Mouse (Mus musculus) hematopoietic stem cell, adult 5-6 weeks (primary cell): ENCODE measurements around the gene Clpp. TPM values are rescaled to one million over a fixed set of nuclear protein-coding genes. Genes with fewer than 3 reads are reported as not detected.

Experiments used
- ATAC-seq, 2 experiments: fragments of 125-278 bp in 1 of 2; replicated peaks in 1 of 2; 2 replicates each; pipeline ENCODE4 v1.8.0; 2016 to 2017; ENCODE audit warnings: inconsistent platforms in 2 of 2, mild to moderate bottlenecking in 2 of 2, moderate number of reproducible peaks in 2 of 2, low read depth in 1 of 2, moderate TSS enrichment in 1 of 2; ENCODE audit not compliant: low FRiP score in 2 of 2, poor library complexity in 2 of 2, severe bottlenecking in 2 of 2, insufficient read depth in 1 of 2, low TSS enrichment in 1 of 2
- total RNA-seq: library from RNA; stranded (forward); fragments of 172-1452, 232-1000 nt; gene quantifications from 2 replicates; pipeline ENCODE4 v1.2.3, GENCODE M21; 2017

The Clpp gene
- 43.0 and 66.4 TPM in 2 replicates for total RNA-seq

GRCm38 (mm10) chr17:56990115-56990746, at the start of gene Clpp:
Gene Clpp (plus strand): TSS chr17:56990305.
- ATAC-seq = peak; percentile 97 to 98

DNA sequence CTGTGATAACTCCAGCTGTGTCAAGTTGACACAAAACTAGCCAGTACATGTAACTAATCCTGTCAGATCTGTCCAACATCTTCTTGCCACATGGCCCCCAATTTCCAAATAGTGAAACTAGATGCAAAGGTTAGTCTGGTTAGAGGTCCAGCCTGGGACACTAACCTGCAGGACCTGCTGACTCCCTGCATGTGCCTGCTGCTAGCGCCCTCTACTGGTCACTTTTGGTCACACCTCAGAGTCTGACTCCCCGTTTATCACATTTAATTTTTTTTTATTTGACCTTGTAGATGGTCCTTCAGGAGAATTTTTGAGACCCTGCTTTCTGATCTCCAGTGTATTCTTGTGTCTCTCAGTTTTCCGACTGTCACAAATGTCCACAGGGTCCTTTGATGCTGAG, 39.2 kb upstream of the Clpp start:
- no peak; a peak in 1 of 4 replicates for ATAC-seq

DNA sequence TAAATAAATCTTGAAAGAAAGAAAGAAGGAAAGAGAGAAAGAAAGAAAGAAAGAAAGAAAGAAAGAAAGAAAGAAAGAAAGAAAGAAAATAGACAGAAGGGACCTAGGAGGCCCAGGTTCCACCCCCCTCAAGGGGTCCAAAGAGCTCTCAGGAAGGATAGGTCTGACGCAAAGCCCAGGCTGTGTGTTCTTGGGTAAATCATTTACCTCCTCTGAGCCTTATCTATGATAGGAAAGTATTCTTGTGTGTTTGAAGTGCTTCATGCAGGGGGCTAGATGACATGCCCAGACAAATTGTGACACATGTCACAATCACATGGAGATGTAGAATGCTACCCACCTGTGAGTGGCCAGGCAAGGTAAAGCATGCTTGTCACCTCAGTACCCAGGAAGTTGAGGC, 37.5 kb upstream of the Clpp start:
- no peak for ATAC-seq

- ATAC-seq = no peak
Measured at GRCm38 (mm10) chr17:56954871-56955270, 35.2 kb upstream of the Clpp start.

DNA sequence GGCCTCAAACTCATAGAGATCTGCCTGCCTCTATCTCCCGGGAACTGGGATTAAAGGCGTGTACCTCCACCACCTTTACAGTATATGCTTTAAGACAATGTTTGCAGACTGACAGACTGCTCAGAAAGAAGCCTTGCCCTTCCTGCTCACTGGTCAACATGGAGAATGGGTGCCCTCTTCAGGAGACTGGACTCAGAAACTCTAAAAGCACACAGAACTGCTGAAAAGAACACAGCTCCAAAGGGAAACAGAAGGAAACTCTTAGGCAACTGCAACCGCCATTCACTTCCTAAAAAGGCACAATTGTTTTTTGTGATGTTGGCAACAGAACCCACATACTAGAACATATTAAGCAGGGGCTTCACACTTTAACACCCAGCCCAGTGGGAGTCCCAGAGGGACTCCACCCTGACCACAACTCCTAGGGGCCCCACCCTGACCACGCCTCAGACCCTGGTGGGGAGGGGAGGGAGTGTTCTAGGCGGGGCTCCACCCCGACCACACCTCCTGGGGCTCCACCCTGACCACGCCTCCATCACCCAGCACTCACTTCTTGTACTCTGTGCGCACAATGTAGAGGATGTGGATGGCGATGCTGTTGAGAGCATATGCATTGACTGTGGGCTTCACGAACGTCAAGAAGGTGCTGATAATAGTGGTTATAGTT, 32.2 kb upstream of the Clpp start:
- ATAC-seq = peak; percentile 92 to 94

GRCm38 (mm10) chr17:56958667-56959066, 31.4 kb upstream of the Clpp start:
- no peak for ATAC-seq

DNA sequence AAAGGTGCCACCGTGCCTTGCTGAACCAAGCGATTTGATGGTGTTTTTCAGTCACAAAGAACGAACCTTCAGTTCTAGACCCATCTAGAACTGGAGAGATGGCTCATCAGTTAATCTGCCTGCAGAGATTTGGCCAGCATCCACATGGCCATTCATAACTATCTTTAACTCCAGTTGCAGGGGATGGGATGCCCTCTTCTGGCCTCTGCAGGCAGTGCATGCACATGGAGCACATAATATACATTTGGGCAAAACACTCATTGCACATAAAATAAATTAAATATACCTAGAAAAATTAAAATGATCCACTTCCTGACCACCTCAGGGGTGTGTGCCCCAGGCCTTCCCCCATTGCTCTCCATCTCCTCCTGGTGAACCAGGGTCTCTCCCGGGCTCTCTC, 28.2 kb upstream of the Clpp start:
- ATAC-seq = no peak

- no peak for ATAC-seq
Measured at GRCm38 (mm10) chr17:56962642-56963405, 27.3 kb upstream of the Clpp start.

DNA sequence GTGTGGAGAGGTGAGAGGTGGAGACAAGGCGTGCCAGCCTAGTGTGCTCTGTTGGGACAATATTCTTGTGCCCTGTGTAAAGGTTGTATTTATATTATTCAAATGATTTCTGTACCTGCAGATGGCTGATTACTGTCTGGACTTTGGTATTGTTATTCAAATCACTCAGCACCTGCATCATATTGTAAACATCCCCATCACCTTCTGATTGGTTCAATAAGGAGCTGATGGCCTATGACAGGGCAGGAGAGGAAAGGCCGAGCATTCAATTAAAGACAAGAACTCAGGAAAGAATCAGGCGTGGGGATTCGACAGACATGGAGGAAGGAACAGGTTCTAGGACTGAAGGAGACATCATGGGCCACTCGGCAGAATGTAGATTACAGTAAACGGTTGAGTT, 26.5 kb upstream of the Clpp start:
- ATAC-seq = no peak

GRCm38 (mm10) chr17:56969321-56969720, 20.8 kb upstream of the Clpp start:
- ATAC-seq = no peak

DNA sequence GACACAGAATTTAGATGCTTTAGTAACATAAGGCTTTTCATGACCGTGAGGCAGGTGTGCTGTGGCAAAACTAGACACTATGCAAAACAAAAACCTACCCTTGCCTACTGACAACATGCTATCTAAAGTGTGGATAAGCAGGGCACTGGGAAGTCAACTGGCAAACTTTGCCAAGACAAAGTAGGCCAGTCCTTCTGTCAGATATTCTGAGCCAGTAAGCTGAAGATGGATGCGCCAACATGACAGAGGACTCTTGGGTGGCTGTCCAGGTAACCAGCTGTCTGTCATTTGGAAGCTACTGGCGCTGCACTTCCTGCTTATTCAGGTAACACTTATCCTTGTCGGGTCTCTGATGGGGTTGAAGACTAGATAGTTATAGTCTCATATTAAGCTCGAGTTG, 20.0 kb upstream of the Clpp start:
- no peak for ATAC-seq

DNA sequence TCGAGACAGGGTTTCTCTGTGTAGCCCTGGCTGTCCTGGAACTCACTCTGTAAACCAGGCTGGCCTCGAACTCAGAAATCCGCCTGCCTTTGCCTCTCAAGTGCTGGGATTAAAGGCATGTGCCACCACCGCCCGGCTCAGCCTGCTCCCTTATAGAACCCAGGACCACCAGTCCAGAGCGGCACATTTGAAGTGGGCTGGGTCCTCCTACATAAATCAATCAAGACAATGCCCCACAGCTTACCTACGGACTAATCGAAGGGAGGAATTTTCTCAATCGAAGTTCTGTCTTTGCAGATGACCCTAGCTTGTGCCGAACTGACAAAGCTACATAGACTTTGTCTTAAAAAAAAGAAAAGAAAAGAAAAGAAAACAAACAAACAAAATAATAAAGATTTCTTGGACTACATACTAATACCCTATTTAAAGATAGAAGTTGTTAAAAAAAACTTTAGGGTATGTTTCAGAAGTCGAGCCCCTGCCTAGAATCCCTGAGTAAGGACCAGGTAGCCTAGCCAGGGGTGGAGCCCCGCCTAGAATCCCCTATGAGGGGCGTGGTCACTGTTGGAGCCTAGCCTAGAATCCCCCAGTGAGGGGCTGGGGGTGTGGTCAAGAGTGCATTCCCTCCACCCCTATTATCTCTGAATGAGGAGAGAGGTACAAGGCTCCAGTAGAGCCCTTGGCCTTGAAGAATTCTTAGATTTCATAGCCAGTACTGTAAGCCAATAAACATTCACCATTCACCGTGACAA, 16.0 kb upstream of the Clpp start:
- ATAC-seq = no peak

- no peak for ATAC-seq
Measured at GRCm38 (mm10) chr17:56974708-56975240, 15.3 kb upstream of the Clpp start.

- ATAC-seq = no peak
Measured at GRCm38 (mm10) chr17:56975391-56975790, 14.7 kb upstream of the Clpp start.

DNA sequence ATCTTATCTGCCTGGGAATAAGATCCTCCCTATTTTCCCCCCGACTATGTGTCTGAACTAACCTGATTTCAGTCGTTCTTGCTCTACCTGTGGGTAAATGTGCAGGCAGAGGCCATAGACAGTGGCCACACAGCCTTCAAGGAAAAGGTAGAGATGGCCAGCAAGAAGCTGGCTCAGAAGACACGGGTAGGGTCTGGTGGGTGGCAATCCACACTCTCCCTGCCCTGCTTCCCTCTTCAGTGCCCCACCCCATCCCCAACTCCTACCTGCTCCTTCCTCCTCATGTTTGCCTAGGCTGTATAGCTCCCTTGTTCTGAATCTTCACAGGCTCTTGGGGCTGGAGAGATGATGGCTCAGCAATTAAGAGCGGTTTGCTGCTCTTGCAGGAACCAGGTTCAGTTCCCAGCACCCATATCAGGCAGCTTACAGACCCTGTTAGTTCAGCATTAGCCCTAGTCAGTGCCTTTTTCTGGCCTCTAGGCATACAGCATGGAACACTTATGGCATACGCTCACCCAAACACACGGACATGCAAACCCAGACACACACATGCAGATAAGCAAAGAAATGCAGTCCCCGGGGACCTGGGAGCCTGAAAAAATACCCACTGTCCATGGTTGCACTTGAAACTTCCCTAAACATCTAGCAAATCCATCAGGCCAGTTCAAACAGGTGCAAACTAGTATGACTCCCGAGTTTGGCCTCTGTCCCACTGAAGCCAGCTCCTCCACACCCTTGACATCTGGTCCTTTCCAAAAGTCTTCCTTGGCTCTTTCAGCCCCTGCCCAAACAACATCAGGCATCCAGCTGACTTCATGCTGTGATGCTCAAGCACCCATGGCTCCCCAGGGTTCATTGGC, 13.3 kb upstream of the Clpp start:
- ATAC-seq = no peak

DNA sequence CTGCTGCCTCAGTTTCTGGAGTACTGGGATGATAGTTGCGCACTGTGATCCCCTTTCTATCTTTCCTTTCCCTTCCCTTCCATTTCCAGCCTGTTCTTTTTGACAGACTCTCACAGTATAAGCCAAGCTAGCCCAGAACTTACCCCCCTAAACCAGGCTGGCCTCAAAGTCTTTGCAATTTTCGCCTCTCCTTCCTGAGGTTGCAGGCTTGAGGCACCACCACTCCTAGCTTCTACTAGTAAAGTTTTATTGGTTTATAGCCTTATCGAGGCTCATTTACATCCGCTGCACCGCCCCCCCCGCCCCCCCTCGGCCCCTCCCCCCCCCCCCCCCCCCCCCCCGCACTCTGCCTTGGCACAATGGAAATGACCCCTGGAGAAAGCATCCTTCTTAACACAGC, 10.6 kb upstream of the Clpp start:
- ATAC-seq = no peak

GRCm38 (mm10) chr17:56981049-56981448, 9.1 kb upstream of the Clpp start:
- ATAC-seq = no peak
